Mouse (Mus musculus): ENCODE results near the gene Tas2r130. TPM values are rescaled to one million over a fixed set of nuclear protein-coding genes. Genes with fewer than 3 reads are reported as not detected.
"Not testable (repeated sequence)": the region's sequence is repeated elsewhere in the genome, so short reads cannot be mapped to it uniquely, and the experiment has no call there.

Gene Tas2r130
- polyA plus RNA-seq (2011; ENCODE audit: insufficient read length, low read depth, missing spikeins), result not detected in 2 replicates

DNA sequence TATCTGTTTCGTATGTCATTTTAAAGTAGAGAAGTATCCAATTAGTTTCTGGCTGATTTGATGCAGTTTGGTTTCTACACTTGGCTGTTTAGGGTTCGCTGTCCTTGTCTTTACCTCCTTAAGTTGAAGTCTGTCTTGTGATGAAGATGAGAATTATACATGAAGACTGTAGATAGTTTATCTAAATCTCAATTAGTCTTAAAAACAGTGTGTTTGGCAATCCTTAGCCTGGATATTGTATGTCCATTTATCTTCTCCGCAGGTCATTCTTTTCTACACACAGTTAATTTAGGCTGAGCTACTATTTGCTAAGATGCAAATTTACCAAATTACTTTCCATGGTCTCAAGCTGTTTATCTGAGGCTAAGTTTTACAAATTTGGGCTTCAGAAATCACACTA, at the start of gene Tas2r130:
Tas2r130 (minus strand) TSS at position 101 of the 400 bp plus-strand sequence.
- H3K4me3 ChIP-seq (ENCODE audit: insufficient read depth, low read length), result no peak within 1 kb of the TSS
- no peaks in the 10 kb centered on the region for H3K4me1 ChIP-seq (ENCODE audit: control insufficient read depth, insufficient read depth, low read length)
- TF ChIP-seq CTCF (IDR thresholded peaks at IDR 0.05; ENCODE audit: borderline replicate concordance, insufficient read depth, low read length) (no peak), POLR2A (IDR thresholded peaks at IDR 0.05; ENCODE audit: low read depth, low read length) (no peak)
- no peak within 1 kb of the TSS for H3K27ac ChIP-seq (ENCODE audit: insufficient read depth, low read length)

DNA sequence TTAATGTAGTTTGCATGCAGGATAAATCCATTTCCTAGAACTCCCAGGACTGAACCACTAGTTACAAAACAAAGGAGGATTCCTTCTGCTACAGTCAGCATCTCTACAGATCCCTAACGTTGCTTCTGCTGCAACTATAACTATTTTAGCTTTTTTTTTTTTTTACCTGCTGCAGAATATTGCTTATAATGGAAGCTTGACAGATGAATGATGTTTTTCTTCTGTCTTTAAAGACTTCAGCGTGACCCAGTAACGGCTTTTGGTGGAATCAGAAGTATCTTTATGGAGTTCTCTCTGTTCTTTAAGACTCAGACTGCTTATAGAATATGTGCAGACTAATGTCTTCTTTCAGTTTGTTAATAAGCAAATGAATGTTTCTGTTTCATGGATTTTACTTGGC, 48.1 kb upstream of the Tas2r130 start, which contains the start of gene Tas2r106:
Tas2r106 (minus strand) TSS at position 101 of the 400 bp plus-strand sequence.
- no peaks in the 10 kb centered on the region for H3K4me1 ChIP-seq (ENCODE audit: control insufficient read depth, insufficient read depth, low read length)
- no peak for TF ChIP-seq POLR2A (IDR thresholded peaks at IDR 0.05; ENCODE audit: low read depth, low read length)
- TF ChIP-seq CTCF (IDR thresholded peaks at IDR 0.05; ENCODE audit: borderline replicate concordance, insufficient read depth, low read length), result no peak
- no peak within 1 kb of the TSS for H3K4me3 ChIP-seq (ENCODE audit: insufficient read depth, low read length)
- no peak within 1 kb of the TSS for H3K27ac ChIP-seq (ENCODE audit: insufficient read depth, low read length)

DNA sequence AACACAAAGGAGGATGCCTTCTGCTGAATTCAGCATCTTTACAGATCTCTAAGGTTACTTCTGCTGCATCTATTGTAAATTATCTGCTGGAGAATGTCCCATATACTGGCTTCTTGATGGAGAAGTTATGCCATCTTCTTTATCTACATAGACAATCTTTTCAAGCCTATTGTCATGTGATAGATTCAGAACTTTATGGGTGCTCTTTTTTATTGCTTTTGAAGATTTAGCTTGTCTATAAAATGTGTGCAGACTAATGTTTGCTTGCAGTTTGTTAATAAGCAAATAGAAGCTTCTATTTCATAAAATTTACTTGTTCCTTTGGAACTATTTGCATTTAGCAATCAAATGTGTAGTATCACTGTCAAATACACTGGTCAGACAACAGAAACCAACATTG, 29.3 kb upstream of the Tas2r130 start, which contains the start of gene Tas2r107:
Tas2r107 (minus strand) TSS at position 101 of the 400 bp plus-strand sequence.
- H3K27ac ChIP-seq (ENCODE audit: insufficient read depth, low read length), result no peak within 1 kb of the TSS
- TF ChIP-seq CTCF (IDR thresholded peaks at IDR 0.05; ENCODE audit: borderline replicate concordance, insufficient read depth, low read length), result no peak
- TF ChIP-seq POLR2A (IDR thresholded peaks at IDR 0.05; ENCODE audit: low read depth, low read length), result no peak
- no peak within 1 kb of the TSS for H3K4me3 ChIP-seq (ENCODE audit: insufficient read depth, low read length)
- no peaks in the 10 kb centered on the region for H3K4me1 ChIP-seq (ENCODE audit: control insufficient read depth, insufficient read depth, low read length)

DNA sequence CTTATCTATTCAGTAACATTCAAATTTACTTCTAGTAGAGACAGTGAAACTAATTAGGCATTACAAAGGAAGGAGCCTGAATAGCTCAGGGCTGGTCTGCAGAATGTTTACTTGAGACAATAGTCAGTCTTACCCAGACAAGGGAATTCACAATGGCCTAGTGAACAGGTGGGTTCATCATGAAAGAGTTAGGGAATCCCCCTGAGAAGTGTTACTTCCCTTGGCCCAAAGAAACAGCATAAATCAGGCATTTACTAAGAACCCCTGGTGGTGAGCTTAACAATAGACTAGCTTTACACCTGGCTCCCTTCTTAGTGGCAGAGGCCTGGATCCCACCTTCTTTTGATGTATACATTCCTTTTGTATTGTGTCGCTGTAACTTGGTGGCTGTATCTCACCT, 20.8 kb downstream of the Tas2r130 start:
- H3K4me3 ChIP-seq (ENCODE audit: insufficient read depth, low read length); H3K27ac ChIP-seq (ENCODE audit: insufficient read depth, low read length); H3K4me1 ChIP-seq (ENCODE audit: control insufficient read depth, insufficient read depth, low read length): not testable (repeated sequence)

DNA sequence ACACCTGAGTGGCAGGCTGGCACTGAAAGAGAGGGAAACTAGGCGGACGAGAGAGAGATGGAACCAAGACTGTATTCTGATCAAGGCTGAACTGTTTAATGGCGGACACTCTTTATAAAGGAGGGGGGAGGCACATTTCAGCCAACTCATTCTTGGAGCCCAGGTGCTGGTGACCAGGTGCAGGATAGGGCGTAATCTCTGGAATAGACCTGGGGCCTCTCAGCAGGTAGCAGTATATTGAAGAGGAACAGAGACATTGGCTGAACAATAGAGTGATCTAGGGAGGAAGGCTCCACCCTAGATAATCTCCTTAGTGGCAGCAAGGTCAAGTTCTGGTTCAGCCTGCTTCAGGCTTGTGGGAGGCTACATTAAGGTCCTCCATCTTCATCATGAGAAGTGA, 25.9 kb downstream of the Tas2r130 start:
- H3K4me3 ChIP-seq (ENCODE audit: insufficient read depth, low read length), result no peak overlapping the region
- H3K27ac ChIP-seq (ENCODE audit: insufficient read depth, low read length), result no peak overlapping the region
- TF ChIP-seq CTCF (IDR thresholded peaks at IDR 0.05; ENCODE audit: borderline replicate concordance, insufficient read depth, low read length), result no peak
- TF ChIP-seq POLR2A (IDR thresholded peaks at IDR 0.05; ENCODE audit: low read depth, low read length), result no peak
- no peaks in the 10 kb centered on the region for H3K4me1 ChIP-seq (ENCODE audit: control insufficient read depth, insufficient read depth, low read length)

Other genes starting within 250 kb of the Tas2r130 start
- gene Ybx3, start 242.4 kb downstream of the Tas2r130 start, polyA plus RNA-seq (2011; ENCODE audit: insufficient read length, low read depth, missing spikeins), result 262 and 295 TPM in 2 replicates
- gene 5430401F13Rik, start 144.5 kb downstream of the Tas2r130 start, polyA plus RNA-seq (2011; ENCODE audit: insufficient read length, low read depth, missing spikeins), result not detected in 2 replicates
- gene Gm6619, start 144.5 kb downstream of the Tas2r130 start, polyA plus RNA-seq (2011; ENCODE audit: insufficient read length, low read depth, missing spikeins), result not detected in 2 replicates
- gene Tas2r107, start 29.2 kb upstream of the Tas2r130 start, polyA plus RNA-seq (2011; ENCODE audit: insufficient read length, low read depth, missing spikeins), result not detected in 2 replicates
- not detected in 2 replicates for gene Tas2r106, start 48.0 kb upstream of the Tas2r130 start, polyA plus RNA-seq (2011; ENCODE audit: insufficient read length, low read depth, missing spikeins)
- gene Tas2r104, start 54.8 kb upstream of the Tas2r130 start, polyA plus RNA-seq (2011; ENCODE audit: insufficient read length, low read depth, missing spikeins), result not detected in 2 replicates
- not detected in 2 replicates for gene Tas2r105, start 56.6 kb upstream of the Tas2r130 start, polyA plus RNA-seq (2011; ENCODE audit: insufficient read length, low read depth, missing spikeins)
- not detected in 2 replicates for gene Tas2r114, start 59.2 kb upstream of the Tas2r130 start, polyA plus RNA-seq (2011; ENCODE audit: insufficient read length, low read depth, missing spikeins)

Data from embryonic fibroblast, embryonic 13.5 days (primary cell).